Mouse (Mus musculus): ENCODE measurements around the gene Fxyd3. TPM values are rescaled to one million over a fixed set of nuclear protein-coding genes. Genes with fewer than 3 reads are reported as not detected.

Fxyd3 gene
- polyA plus RNA-seq, 1 experiment from 2014 or later, result 6.3 TPM

- Histone ChIP-seq H3K9ac (ENCODE audit: low read depth, low read length) (no peak overlapping the region), H3K36me3 (ENCODE audit: control insufficient read depth, insufficient read depth, low read length) (no peaks in the 10 kb centered on the region), H3K9me3 (ENCODE audit: control insufficient read depth, low read length) (no peaks in the 10 kb centered on the region), H3K4me1 (replicated peaks; ENCODE audit: control insufficient read depth, insufficient read depth, low read length) (no peaks in the 10 kb centered on the region), H3K4me2 (replicated peaks; ENCODE audit: low read depth, low read length) (no peak overlapping the region), H3K27me3 (ENCODE audit: control insufficient read depth, insufficient read depth, low read length) (no peaks in the 10 kb centered on the region), H3K4me3 (ENCODE audit: low read depth, low read length) (no peak overlapping the region), H3K27ac (ENCODE audit: low read depth, low read length) (no peak overlapping the region)
- no peak for DNase-seq (ENCODE audit: low spot score)
- WGBS, result 54% methylated on average over 1 of the region's 1 CpGs
- no peak for ATAC-seq (ENCODE audit: low FRiP score)
These were observed 4.6 kb upstream of the Fxyd3 start for GRCm38 (mm10) chr7:31081106-31081505.

- ATAC-seq (ENCODE audit: low FRiP score), result no peak
- Histone ChIP-seq H3K36me3 (ENCODE audit: control insufficient read depth, insufficient read depth, low read length) (no peaks in the 10 kb centered on the region), H3K9ac (ENCODE audit: low read depth, low read length) (no peak overlapping the region), H3K4me3 (ENCODE audit: low read depth, low read length) (no peak overlapping the region), H3K27ac (ENCODE audit: low read depth, low read length) (no peak overlapping the region), H3K4me1 (replicated peaks; ENCODE audit: control insufficient read depth, insufficient read depth, low read length) (no peaks in the 10 kb centered on the region), H3K4me2 (replicated peaks; ENCODE audit: low read depth, low read length) (no peak overlapping the region), H3K9me3 (ENCODE audit: control insufficient read depth, low read length) (no peaks in the 10 kb centered on the region), H3K27me3 (ENCODE audit: control insufficient read depth, insufficient read depth, low read length) (no peaks in the 10 kb centered on the region)
- no peak for DNase-seq (ENCODE audit: low spot score)
- 52% methylated on average over 3 of the region's 3 CpGs for WGBS
These were observed 4.1 kb upstream of the Fxyd3 start for GRCm38 (mm10) chr7:31080611-31081010.

GRCm38 (mm10) chr7:31079670-31080069 is 3.2 kb upstream of the Fxyd3 start:
- Histone ChIP-seq H3K4me1 (replicated peaks; ENCODE audit: control insufficient read depth, insufficient read depth, low read length) (no peaks in the 10 kb centered on the region), H3K4me2 (replicated peaks; ENCODE audit: low read depth, low read length) (no peak overlapping the region), H3K27me3 (ENCODE audit: control insufficient read depth, insufficient read depth, low read length) (no peaks in the 10 kb centered on the region), H3K27ac (ENCODE audit: low read depth, low read length) (no peak overlapping the region), H3K9me3 (ENCODE audit: control insufficient read depth, low read length) (no peaks in the 10 kb centered on the region), H3K36me3 (ENCODE audit: control insufficient read depth, insufficient read depth, low read length) (no peaks in the 10 kb centered on the region), H3K4me3 (ENCODE audit: low read depth, low read length) (no peak overlapping the region), H3K9ac (ENCODE audit: low read depth, low read length) (no peak overlapping the region)
- ATAC-seq (ENCODE audit: low FRiP score) (no peak), DNase-seq (ENCODE audit: low spot score) (no peak)
- 89% methylated on average over 8 of the region's 8 CpGs for WGBS

- Histone ChIP-seq H3K9me3 (ENCODE audit: control insufficient read depth, low read length) (no peaks in the 10 kb centered on the region), H3K4me2 (replicated peaks; ENCODE audit: low read depth, low read length) (no peak overlapping the region), H3K36me3 (ENCODE audit: control insufficient read depth, insufficient read depth, low read length) (no peaks in the 10 kb centered on the region), H3K4me1 (replicated peaks; ENCODE audit: control insufficient read depth, insufficient read depth, low read length) (no peaks in the 10 kb centered on the region), H3K27me3 (ENCODE audit: control insufficient read depth, insufficient read depth, low read length) (no peaks in the 10 kb centered on the region), H3K9ac (ENCODE audit: low read depth, low read length) (no peak overlapping the region), H3K4me3 (ENCODE audit: low read depth, low read length) (no peak overlapping the region), H3K27ac (ENCODE audit: low read depth, low read length) (no peak overlapping the region)
- ATAC-seq (ENCODE audit: low FRiP score) (no peak), DNase-seq (ENCODE audit: low spot score) (peak; percentile 65)
- 43% methylated on average over 5 of the region's 5 CpGs for WGBS
These were observed 1.5 kb upstream of the Fxyd3 start for GRCm38 (mm10) chr7:31077885-31078445.

- H3K4me2 ChIP-seq (replicated peaks; ENCODE audit: low read depth, low read length), result no peak overlapping the region
- H3K27me3 ChIP-seq (ENCODE audit: control insufficient read depth, insufficient read depth, low read length), result no peaks in the 10 kb centered on the region
- no peaks in the 10 kb centered on the region for H3K4me1 ChIP-seq (replicated peaks; ENCODE audit: control insufficient read depth, insufficient read depth, low read length)
- no peak overlapping the region for H3K4me3 ChIP-seq (ENCODE audit: low read depth, low read length)
- whole genome bisulfite sequencing, result 42% methylated on average over 6 of the region's 6 CpGs
- no peaks in the 10 kb centered on the region for H3K9me3 ChIP-seq (ENCODE audit: control insufficient read depth, low read length)
- H3K36me3 ChIP-seq (ENCODE audit: control insufficient read depth, insufficient read depth, low read length), result no peaks in the 10 kb centered on the region
- no peak overlapping the region for H3K27ac ChIP-seq (ENCODE audit: low read depth, low read length)
- ATAC-seq (ENCODE audit: low FRiP score), result peak; percentile 22; the same call in 1 of the 2 replicates
- DNase-seq (ENCODE audit: low spot score), result no peak
- H3K9ac ChIP-seq (ENCODE audit: low read depth, low read length), result no peak overlapping the region
These were observed 966 bp upstream of the Fxyd3 start for GRCm38 (mm10) chr7:31077470-31077869.

GRCm38 (mm10) chr7:31074713-31075069 is 1.8 kb downstream of the Fxyd3 start:
- Histone ChIP-seq H3K36me3 (ENCODE audit: control insufficient read depth, insufficient read depth, low read length) (no peaks in the 10 kb centered on the region), H3K4me1 (replicated peaks; ENCODE audit: control insufficient read depth, insufficient read depth, low read length) (no peaks in the 10 kb centered on the region; the same call in 1 of the 2 replicates), H3K9ac (ENCODE audit: low read depth, low read length) (no peak overlapping the region), H3K4me2 (replicated peaks; ENCODE audit: low read depth, low read length) (no peak overlapping the region), H3K27me3 (ENCODE audit: control insufficient read depth, insufficient read depth, low read length) (no peaks in the 10 kb centered on the region), H3K9me3 (ENCODE audit: control insufficient read depth, low read length) (no peaks in the 10 kb centered on the region), H3K4me3 (ENCODE audit: low read depth, low read length) (no peak overlapping the region), H3K27ac (ENCODE audit: low read depth, low read length) (no peak overlapping the region)
- ATAC-seq (ENCODE audit: low FRiP score) (no peak), DNase-seq (ENCODE audit: low spot score) (no peak)
- WGBS, result 86% methylated on average over 5 of the region's 5 CpGs

- DNase-seq (ENCODE audit: low spot score) (no peak), ATAC-seq (ENCODE audit: low FRiP score) (peak; percentile 33; the same call in 1 of the 2 replicates)
- no peaks in the 10 kb centered on the region for H3K27me3 ChIP-seq (ENCODE audit: control insufficient read depth, insufficient read depth, low read length)
- WGBS, result 71% methylated on average over 7 of the region's 7 CpGs
- no peak overlapping the region for H3K9ac ChIP-seq (ENCODE audit: low read depth, low read length)
- H3K27ac ChIP-seq (ENCODE audit: low read depth, low read length), result no peak overlapping the region
- H3K4me3 ChIP-seq (ENCODE audit: low read depth, low read length), result no peak overlapping the region
- H3K9me3 ChIP-seq (ENCODE audit: control insufficient read depth, low read length), result no peaks in the 10 kb centered on the region
- no peaks in the 10 kb centered on the region; the same call in 1 of the 2 replicates for H3K4me1 ChIP-seq (replicated peaks; ENCODE audit: control insufficient read depth, insufficient read depth, low read length)
- H3K36me3 ChIP-seq (ENCODE audit: control insufficient read depth, insufficient read depth, low read length), result no peaks in the 10 kb centered on the region
- H3K4me2 ChIP-seq (replicated peaks; ENCODE audit: low read depth, low read length), result no peak overlapping the region
These were observed 2.3 kb downstream of the Fxyd3 start for GRCm38 (mm10) chr7:31074061-31074712.

GRCm38 (mm10) chr7:31073546-31073945 is 3.0 kb downstream of the Fxyd3 start:
- Histone ChIP-seq H3K36me3 (ENCODE audit: control insufficient read depth, insufficient read depth, low read length) (no peaks in the 10 kb centered on the region), H3K4me1 (replicated peaks; ENCODE audit: control insufficient read depth, insufficient read depth, low read length) (no peaks in the 10 kb centered on the region; the same call in 1 of the 2 replicates), H3K9ac (ENCODE audit: low read depth, low read length) (no peak overlapping the region), H3K4me3 (ENCODE audit: low read depth, low read length) (no peak overlapping the region), H3K27ac (ENCODE audit: low read depth, low read length) (no peak overlapping the region), H3K4me2 (replicated peaks; ENCODE audit: low read depth, low read length) (no peak overlapping the region), H3K27me3 (ENCODE audit: control insufficient read depth, insufficient read depth, low read length) (no peaks in the 10 kb centered on the region), H3K9me3 (ENCODE audit: control insufficient read depth, low read length) (no peaks in the 10 kb centered on the region)
- no peak for ATAC-seq (ENCODE audit: low FRiP score)
- no peak for DNase-seq (ENCODE audit: low spot score)

- Histone ChIP-seq H3K36me3 (ENCODE audit: control insufficient read depth, insufficient read depth, low read length) (no peaks in the 10 kb centered on the region), H3K9me3 (ENCODE audit: control insufficient read depth, low read length) (no peaks in the 10 kb centered on the region), H3K9ac (ENCODE audit: low read depth, low read length) (no peak overlapping the region), H3K4me2 (replicated peaks; ENCODE audit: low read depth, low read length) (no peak overlapping the region), H3K4me3 (ENCODE audit: low read depth, low read length) (no peak overlapping the region), H3K4me1 (replicated peaks; ENCODE audit: control insufficient read depth, insufficient read depth, low read length) (no peaks in the 10 kb centered on the region; the same call in 1 of the 2 replicates), H3K27ac (ENCODE audit: low read depth, low read length) (0 out of 2 replicates have a peak overlapping the region, but pooled peaks have one; percentile 17), H3K27me3 (ENCODE audit: control insufficient read depth, insufficient read depth, low read length) (no peaks in the 10 kb centered on the region)
- DNase-seq (ENCODE audit: low spot score) (no peak), ATAC-seq (ENCODE audit: low FRiP score) (no peak; the same call in 1 of the 2 replicates)
- WGBS, result 51% methylated on average over 9 of the region's 9 CpGs
These were observed 4.2 kb downstream of the Fxyd3 start for GRCm38 (mm10) chr7:31072326-31072725.

All from hindbrain, embryonic 11.5 days (tissue).